In genomic region chr6:148913938-148914337, GRCm38 (mm10) we compare ENCODE assay signal across 8 mouse cellular contexts. TPM values are rescaled to one million over a fixed set of nuclear protein-coding genes. Genes with fewer than 3 reads are reported as not detected.
DNase-seq lines count a peak whose midpoint lies in the region; ATAC-seq and TF ChIP-seq lines count a peak whose summit lies in the region.

No protein-coding gene starts in this region.

- no peaks in the 10 kb centered on the region for H3K27me3 ChIP-seq in G1E (ENCODE audit: insufficient read depth, low read length)
- H3K27me3 ChIP-seq in forebrain, postnatal 0 days (ENCODE audit: insufficient read depth, low read length): no peaks in the 10 kb centered on the region
- no peaks in the 10 kb centered on the region for H3K27me3 ChIP-seq in limb, embryonic 11.5 days (ENCODE audit: control insufficient read depth, insufficient read depth, low read length)
- no peaks in the 10 kb centered on the region for H3K27me3 ChIP-seq in midbrain, postnatal 0 days (ENCODE audit: insufficient read depth, low read length)

- H3K4me2 ChIP-seq in forebrain, postnatal 0 days (ENCODE audit: low read depth): no peak overlapping the region
- no peak overlapping the region for H3K4me2 ChIP-seq in limb, embryonic 11.5 days (ENCODE audit: low read depth, severe bottlenecking)
- no peak overlapping the region for H3K4me2 ChIP-seq in midbrain, postnatal 0 days (ENCODE audit: low read depth, low read length, poor library complexity, severe bottlenecking)

- peaks cover 4% of the 10 kb centered on the region for H3K36me3 ChIP-seq in G1E (replicated peaks)
- no peaks in the 10 kb centered on the region for H3K36me3 ChIP-seq in forebrain, postnatal 0 days (ENCODE audit: insufficient read depth)
- no peaks in the 10 kb centered on the region for H3K36me3 ChIP-seq in limb, embryonic 11.5 days (ENCODE audit: control insufficient read depth, insufficient read depth, low read length)
- no peaks in the 10 kb centered on the region for H3K36me3 ChIP-seq in midbrain, postnatal 0 days (ENCODE audit: insufficient read depth, low read length)

- no peak for TF ChIP-seq CTCF in G1E (IDR thresholded peaks at IDR 0.05; ENCODE audit: low read depth, low read length)
- peak; percentile 84 for TF ChIP-seq CTCF in forebrain, postnatal 0 days (IDR thresholded peaks at IDR 0.05; ENCODE audit: low read depth)
- peak; percentile 88 for TF ChIP-seq CTCF in midbrain, postnatal 0 days (IDR thresholded peaks at IDR 0.05)

- no peaks in the 10 kb centered on the region for H3K9me3 ChIP-seq in G1E (replicated peaks)
- no peaks in the 10 kb centered on the region for H3K9me3 ChIP-seq in forebrain, postnatal 0 days (ENCODE audit: low read length)
- no peaks in the 10 kb centered on the region for H3K9me3 ChIP-seq in limb, embryonic 11.5 days (ENCODE audit: control insufficient read depth, low read length)
- H3K9me3 ChIP-seq in midbrain, postnatal 0 days (ENCODE audit: low read length): no peaks in the 10 kb centered on the region

- H3K4me3 ChIP-seq in G1E (ENCODE audit: low read depth, low read length): no peak overlapping the region
- H3K4me3 ChIP-seq in forebrain, postnatal 0 days (ENCODE audit: low read depth, low read length): no peak overlapping the region
- H3K4me3 ChIP-seq in limb, embryonic 11.5 days (ENCODE audit: low read depth, low read length): no peak overlapping the region
- no peak overlapping the region for H3K4me3 ChIP-seq in midbrain, postnatal 0 days (ENCODE audit: low read depth, low read length)

- WGBS in forebrain, postnatal 0 days: 13% methylated on average over 2 of the region's 2 CpGs
- 12% methylated on average over 2 of the region's 2 CpGs for WGBS in limb, embryonic 11.5 days
- WGBS in midbrain, postnatal 0 days: 11% methylated on average over 2 of the region's 2 CpGs

- H3K27ac ChIP-seq in forebrain, postnatal 0 days (ENCODE audit: low read depth, low read length): no peak overlapping the region
- no peak overlapping the region for H3K27ac ChIP-seq in limb, embryonic 11.5 days (replicated peaks; ENCODE audit: low read depth, low read length)
- H3K27ac ChIP-seq in midbrain, postnatal 0 days (ENCODE audit: low read depth, low read length): no peak overlapping the region

- ATAC-seq in G1E (ENCODE audit: extremely low read depth, insufficient number of reproducible peaks, low FRiP score, poor library complexity, severe bottlenecking): peak; percentile 73
- ATAC-seq in forebrain, postnatal 0 days: peak; percentile 80
- ATAC-seq in limb, embryonic 11.5 days (ENCODE audit: insufficient number of reproducible peaks, low FRiP score, low TSS enrichment, low read depth): no peak
- ATAC-seq in midbrain, postnatal 0 days (ENCODE audit: low FRiP score): peak; percentile 58; the same call in 1 of the 2 replicates

- H3K4me1 ChIP-seq in G1E (ENCODE audit: insufficient read depth, low read depth, low read length): peaks cover 16% of the 10 kb centered on the region
- H3K4me1 ChIP-seq in forebrain, postnatal 0 days (ENCODE audit: insufficient read depth): no peaks in the 10 kb centered on the region
- no peaks in the 10 kb centered on the region for H3K4me1 ChIP-seq in limb, embryonic 11.5 days (ENCODE audit: control insufficient read depth, insufficient read depth, low read length)
- no peaks in the 10 kb centered on the region for H3K4me1 ChIP-seq in midbrain, postnatal 0 days (ENCODE audit: insufficient read depth, low read length)

- peak; percentile 59 to 65 for DNase-seq in B cell, adult 2 months
- DNase-seq in G1E (ENCODE audit: low spot score): no peak
- DNase-seq in cerebellum, adult 11-12 months: peak; percentile 6
- peak; percentile 85 for DNase-seq in forebrain, postnatal 0 days
- DNase-seq in kidney, adult 18-20 months: peak; percentile 57
- DNase-seq in limb, embryonic 11.5 days (ENCODE audit: low spot score): peak; percentile 74
- DNase-seq in midbrain, postnatal 0 days (ENCODE audit: low spot score): peak; percentile 87
- peak; percentile 62 for DNase-seq in thymus, postnatal 14 days

- no peak overlapping the region for H3K9ac ChIP-seq in forebrain, postnatal 0 days
- H3K9ac ChIP-seq in limb, embryonic 11.5 days (ENCODE audit: low read length): no peak overlapping the region
- H3K9ac ChIP-seq in midbrain, postnatal 0 days (replicated peaks; ENCODE audit: low read length, poor library complexity, severe bottlenecking): no peak overlapping the region

RNA-seq across cellular contexts. Expression of gene Caprin2, which starts 17.9 kb away (rescaled TPM):
- total RNA-seq in G1E (2014; fragmentation: Nextera tagmentation) (25.3 and 38.2 TPM in 2 replicates), G1E (2017) (18.8 and 22.8 TPM in 2 replicates)
- polyA plus RNA-seq in G1E (2012): 2.2 and 3.1 TPM in 2 replicates
- total RNA-seq in forebrain, postnatal 0 days (2014; rRNA removed): 9.9 and 16.9 TPM in 2 replicates
- polyA plus RNA-seq in forebrain, postnatal 0 days (2015; fragmentation: Nextera tagmentation; extraction: Ambion mirVana): 2.3 and 4.1 TPM in 2 replicates
- 10.8 and 12.3 TPM in 2 replicates for polyA plus RNA-seq in limb, embryonic 11.5 days (2014; fragmentation: Nextera tagmentation; extraction: Ambion mirVana)
- 13.6 and 18.0 TPM in 2 replicates for total RNA-seq in midbrain, postnatal 0 days (2014; rRNA removed)
- polyA plus RNA-seq in midbrain, postnatal 0 days (2015; fragmentation: Nextera tagmentation; extraction: Ambion mirVana): 5.9 and 6.5 TPM in 2 replicates

RNA-seq across cellular contexts. Expression of gene Sinhcaf, which starts 32.3 kb away (rescaled TPM):
- total RNA-seq in G1E (2014; fragmentation: Nextera tagmentation) (79.4 and 86.5 TPM in 2 replicates), G1E (2017) (76.6 and 84.2 TPM in 2 replicates)
- 45.6 and 84.5 TPM in 2 replicates for polyA plus RNA-seq in G1E (2012)
- 21.8 and 25.3 TPM in 2 replicates for total RNA-seq in forebrain, postnatal 0 days (2014; rRNA removed)
- polyA plus RNA-seq in forebrain, postnatal 0 days (2015; fragmentation: Nextera tagmentation; extraction: Ambion mirVana): 19.4 and 22.4 TPM in 2 replicates
- polyA plus RNA-seq in limb, embryonic 11.5 days (2014; fragmentation: Nextera tagmentation; extraction: Ambion mirVana): 224 and 241 TPM in 2 replicates
- total RNA-seq in midbrain, postnatal 0 days (2014; rRNA removed): 10.4 and 10.5 TPM in 2 replicates
- 7.3 and 9.3 TPM in 2 replicates for polyA plus RNA-seq in midbrain, postnatal 0 days (2015; fragmentation: Nextera tagmentation; extraction: Ambion mirVana)
